Mouse (Mus musculus): ENCODE measurements around the gene Gm20547. TPM values are rescaled to one million over a fixed set of nuclear protein-coding genes. Genes with fewer than 3 reads are reported as not detected.
"Not testable (repeated sequence)": the region's sequence is repeated elsewhere in the genome, so short reads cannot be mapped to it uniquely, and the experiment has no call there.

Gene Gm20547
- polyA plus RNA-seq, 1 experiment from 2014 or later: not detected

GRCm38 (mm10) chr17:34847615-34848014, 34.2 kb downstream of the Gm20547 start:
- WGBS: 88% methylated on average over 7 of the region's 7 CpGs
- Histone ChIP-seq H3K4me2 (replicated peaks) (no peak overlapping the region), H3K9me3 (no peaks in the 10 kb centered on the region), H3K27ac (no peak overlapping the region), H3K4me3 (replicated peaks) (no peak overlapping the region), H3K4me1 (replicated peaks) (peaks cover 17% of the 10 kb centered on the region), H3K27me3 (replicated peaks) (no peaks in the 10 kb centered on the region), H3K9ac (no peak overlapping the region), H3K36me3 (peaks cover 31% of the 10 kb centered on the region)
- ATAC-seq: no peak

DNA sequence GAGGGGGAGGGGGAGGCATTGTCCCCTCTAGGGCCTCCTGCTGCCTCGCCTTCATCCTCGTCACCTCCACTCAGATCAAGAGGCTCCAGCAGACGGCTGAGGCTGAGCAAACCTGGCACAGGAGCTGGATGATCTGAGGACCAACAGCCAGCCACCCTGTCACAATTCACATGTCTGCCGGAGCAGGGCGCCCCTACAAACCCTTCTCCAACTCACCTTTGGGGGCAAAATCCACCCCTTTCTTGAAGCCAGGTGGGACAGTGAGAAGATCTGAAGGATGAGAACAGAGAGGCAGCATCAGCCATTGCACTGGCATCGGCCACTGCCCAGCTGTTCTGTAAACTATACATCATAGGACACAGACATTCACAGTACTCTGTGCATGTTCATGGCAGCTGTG, 34.6 kb downstream of the Gm20547 start:
- H3K4me3 ChIP-seq (replicated peaks): no peak overlapping the region
- peaks cover 28% of the 10 kb centered on the region for H3K36me3 ChIP-seq
- H3K27ac ChIP-seq: no peak overlapping the region
- WGBS: 87% methylated on average over 6 of the region's 6 CpGs
- peaks cover 17% of the 10 kb centered on the region for H3K4me1 ChIP-seq (replicated peaks)
- no peaks in the 10 kb centered on the region for H3K27me3 ChIP-seq (replicated peaks)
- ATAC-seq: no peak
- no peaks in the 10 kb centered on the region for H3K9me3 ChIP-seq
- H3K4me2 ChIP-seq (replicated peaks): no peak overlapping the region
- H3K9ac ChIP-seq: no peak overlapping the region

DNA sequence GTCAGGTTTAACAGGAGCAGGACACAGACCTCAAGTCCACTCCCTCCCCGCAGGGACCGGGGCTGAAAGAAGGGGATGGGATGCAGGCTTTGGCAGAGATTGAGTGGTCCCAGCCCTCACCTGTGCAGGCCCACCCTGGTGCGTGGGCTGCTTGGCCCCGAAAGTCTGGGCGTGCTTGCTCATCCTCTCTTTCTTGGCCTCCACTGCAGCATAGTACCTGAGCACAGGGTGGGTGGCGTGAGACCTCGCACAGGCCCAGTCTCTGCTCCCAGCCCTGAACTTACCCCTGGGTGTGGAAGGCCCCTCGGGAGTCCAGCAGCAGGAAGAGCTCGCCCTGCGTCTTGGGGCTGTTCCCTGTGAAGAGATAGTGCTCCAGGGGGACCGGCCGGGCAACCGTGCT, 37.0 kb downstream of the Gm20547 start:
- 92% methylated on average over 13 of the region's 13 CpGs for WGBS
- no peaks in the 10 kb centered on the region for H3K9me3 ChIP-seq
- H3K36me3 ChIP-seq: peaks cover 38% of the 10 kb centered on the region
- no peaks in the 10 kb centered on the region for H3K27me3 ChIP-seq (replicated peaks)
- H3K27ac ChIP-seq: no peak overlapping the region
- H3K4me1 ChIP-seq (replicated peaks): peaks cover 6% of the 10 kb centered on the region; the same call in 1 of the 2 replicates
- no peak overlapping the region for H3K4me2 ChIP-seq (replicated peaks)
- H3K4me3 ChIP-seq (replicated peaks): no peak overlapping the region
- no peak for ATAC-seq
- no peak overlapping the region for H3K9ac ChIP-seq

- Histone ChIP-seq H3K36me3 (peaks cover 28% of the 10 kb centered on the region), H3K9ac (no peak overlapping the region), H3K4me3 (replicated peaks) (no peak overlapping the region), H3K4me1 (replicated peaks) (peaks cover 18% of the 10 kb centered on the region), H3K27ac (no peak overlapping the region), H3K27me3 (replicated peaks) (no peaks in the 10 kb centered on the region), H3K9me3 (no peaks in the 10 kb centered on the region), H3K4me2 (replicated peaks) (no peak overlapping the region)
- WGBS: 83% methylated on average over 6 of the region's 6 CpGs
- ATAC-seq: no peak
Measured at GRCm38 (mm10) chr17:34840736-34841307, 41.0 kb downstream of the Gm20547 start.

DNA sequence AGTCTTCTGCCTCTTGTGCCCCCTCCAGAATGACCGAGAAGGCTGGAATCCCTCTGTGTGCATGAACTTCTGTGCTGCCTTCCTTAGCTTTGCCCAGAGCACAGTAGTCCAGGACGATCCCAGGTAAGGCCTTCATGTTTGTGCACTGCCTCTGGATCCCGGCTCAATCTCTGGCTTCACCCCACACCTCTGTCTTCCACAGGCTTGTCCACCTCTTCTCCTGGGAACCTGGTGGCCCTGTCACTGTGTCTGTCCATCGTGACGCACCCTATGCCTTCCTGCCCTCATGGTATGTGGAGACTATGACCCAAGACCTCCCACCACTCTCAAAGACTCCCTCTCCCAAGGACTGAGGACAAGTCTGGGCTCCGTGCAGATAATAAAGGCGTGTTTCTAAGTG, 43.1 kb downstream of the Gm20547 start:
- Histone ChIP-seq H3K9ac (no peak overlapping the region), H3K27me3 (replicated peaks) (no peaks in the 10 kb centered on the region), H3K9me3 (no peaks in the 10 kb centered on the region), H3K4me1 (replicated peaks) (peaks cover 22% of the 10 kb centered on the region), H3K4me3 (replicated peaks) (no peak overlapping the region), H3K36me3 (peaks cover 16% of the 10 kb centered on the region), H3K27ac (no peak overlapping the region), H3K4me2 (replicated peaks) (no peak overlapping the region)
- 87% methylated on average over 7 of the region's 7 CpGs for WGBS
- ATAC-seq: no peak

GRCm38 (mm10) chr17:34837464-34838324, 44.1 kb downstream of the Gm20547 start:
- H3K4me2 ChIP-seq (replicated peaks): peak overlapping the region; percentile 97
- H3K9me3 ChIP-seq: no peaks in the 10 kb centered on the region
- ATAC-seq: peak; percentile 36
- H3K27ac ChIP-seq: peak overlapping the region; percentile 45; the same call in 1 of the 2 replicates
- peaks cover 22% of the 10 kb centered on the region for H3K4me1 ChIP-seq (replicated peaks)
- H3K4me3 ChIP-seq (replicated peaks): peak overlapping the region; percentile 70
- H3K36me3 ChIP-seq: peaks cover 16% of the 10 kb centered on the region
- H3K9ac ChIP-seq: peak overlapping the region; percentile 72
- no peaks in the 10 kb centered on the region for H3K27me3 ChIP-seq (replicated peaks)
- 31% methylated on average over 43 of the region's 43 CpGs for WGBS

DNA sequence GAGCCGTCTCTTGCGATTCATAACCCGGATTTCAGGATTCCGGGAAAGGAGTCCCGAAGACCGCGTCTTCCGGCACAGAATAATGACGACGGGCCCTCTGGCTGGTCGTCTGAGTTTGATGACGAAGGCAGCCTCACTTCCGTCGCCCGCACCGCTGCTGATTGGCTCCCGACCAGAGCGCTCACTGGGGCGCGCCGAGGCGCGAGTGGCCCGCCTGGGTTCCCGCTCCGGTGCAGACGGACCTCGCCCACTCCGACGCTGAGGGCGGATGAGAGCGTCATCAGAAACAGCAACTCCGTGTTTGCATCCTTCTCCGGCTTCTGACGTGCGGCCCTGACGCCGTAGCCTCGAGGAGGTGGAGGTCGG, 45.0 kb downstream of the Gm20547 start, which contains the start of the genes Stk19 and Dxo:
Stk19 (minus strand) TSS at position 90 of the 366 bp plus-strand sequence.
Dxo (plus strand) TSS at position 164 of the 366 bp plus-strand sequence.
- peak within 1 kb of the TSS; percentile 72 for H3K9ac ChIP-seq
- under 1% methylated on average over 40 of the region's 40 CpGs for WGBS
- H3K4me1 ChIP-seq (replicated peaks): peaks cover 22% of the 10 kb centered on the region
- H3K36me3 ChIP-seq: peaks cover 18% of the 10 kb centered on the region
- H3K27me3 ChIP-seq (replicated peaks): no peaks in the 10 kb centered on the region
- no peaks in the 10 kb centered on the region for H3K9me3 ChIP-seq
- peak within 1 kb of the TSS; percentile 70 for H3K4me3 ChIP-seq (replicated peaks)
- ATAC-seq: peak; percentile 97
- H3K27ac ChIP-seq: peak within 1 kb of the TSS; percentile 45
- peak within 1 kb of the TSS; percentile 97 for H3K4me2 ChIP-seq (replicated peaks)

DNA sequence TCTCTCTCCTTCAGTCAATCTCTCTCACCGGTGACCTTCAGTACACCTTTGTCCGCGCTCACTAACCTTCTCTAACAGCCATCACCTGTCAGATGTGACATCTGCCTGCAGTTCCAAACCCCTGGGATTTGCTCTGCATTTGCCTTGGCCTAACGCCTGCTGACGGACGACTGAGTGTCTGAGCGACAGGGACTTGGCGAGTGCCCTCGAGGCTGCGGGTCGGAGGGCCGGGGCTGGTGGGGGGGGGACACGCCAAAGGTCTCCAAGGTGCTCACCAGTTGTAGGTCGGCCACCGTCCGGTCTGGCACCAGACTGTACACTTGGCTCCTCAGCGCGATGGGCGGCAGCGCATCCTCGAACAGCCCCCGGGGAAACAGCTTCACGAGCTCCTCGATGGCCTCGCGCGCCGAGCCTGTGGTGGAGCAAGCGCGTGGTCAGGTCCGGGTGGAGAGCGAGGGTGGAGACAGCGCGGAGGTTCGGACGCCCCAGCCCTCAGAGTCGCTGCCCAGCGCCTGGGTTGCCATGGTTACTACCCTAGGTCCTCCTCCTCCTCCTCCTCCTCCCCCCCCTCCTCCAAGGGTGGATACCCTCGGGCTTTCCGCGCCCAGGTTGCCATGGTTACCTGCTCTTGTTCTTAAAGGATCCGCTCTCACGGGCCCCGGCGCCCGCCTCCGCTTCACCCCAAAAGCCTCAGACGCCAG, 45.5 kb downstream of the Gm20547 start:
- 4% methylated on average over 48 of the region's 48 CpGs for WGBS
- H3K36me3 ChIP-seq: peaks cover 19% of the 10 kb centered on the region

GRCm38 (mm10) chr17:34830776-34831175, 51.1 kb downstream of the Gm20547 start:
- H3K36me3 ChIP-seq: peaks cover 21% of the 10 kb centered on the region
- WGBS: 93% methylated on average over 1 of the region's 1 CpGs
- not testable (repeated sequence) for H3K27me3 ChIP-seq (replicated peaks); H3K9ac ChIP-seq; H3K27ac ChIP-seq; H3K4me2 ChIP-seq (replicated peaks); H3K4me3 ChIP-seq (replicated peaks); H3K4me1 ChIP-seq (replicated peaks); ATAC-seq; H3K9me3 ChIP-seq

More for the DNA sequence above, 45.5 kb downstream of the Gm20547 start:
- H3K27ac ChIP-seq: peak overlapping the region; percentile 24
- peaks cover 22% of the 10 kb centered on the region for H3K4me1 ChIP-seq (replicated peaks)
- H3K9me3 ChIP-seq: no peaks in the 10 kb centered on the region
- peak overlapping the region; percentile 43 for H3K9ac ChIP-seq
- H3K27me3 ChIP-seq (replicated peaks): no peaks in the 10 kb centered on the region
- H3K4me2 ChIP-seq (replicated peaks): peak overlapping the region; percentile 94
- H3K4me3 ChIP-seq (replicated peaks): peak overlapping the region; percentile 70
- peak; percentile 85 for ATAC-seq

GRCm38 (mm10) chr17:34814818-34815370, 66.9 kb downstream of the Gm20547 start:
- no peaks in the 10 kb centered on the region for H3K9me3 ChIP-seq
- ATAC-seq: no peak
- H3K36me3 ChIP-seq: no peaks in the 10 kb centered on the region
- no peak overlapping the region for H3K4me2 ChIP-seq (replicated peaks)
- H3K9ac ChIP-seq: no peak overlapping the region
- H3K4me3 ChIP-seq (replicated peaks): no peak overlapping the region
- H3K27me3 ChIP-seq (replicated peaks): no peaks in the 10 kb centered on the region
- 79% methylated on average over 7 of the region's 7 CpGs for WGBS
- H3K27ac ChIP-seq: no peak overlapping the region
- no peaks in the 10 kb centered on the region for H3K4me1 ChIP-seq (replicated peaks)

- H3K27me3 ChIP-seq (replicated peaks); H3K4me2 ChIP-seq (replicated peaks); ATAC-seq; H3K9ac ChIP-seq; H3K36me3 ChIP-seq; H3K4me1 ChIP-seq (replicated peaks); H3K9me3 ChIP-seq; H3K4me3 ChIP-seq (replicated peaks); H3K27ac ChIP-seq: not testable (repeated sequence)
- WGBS: 60% methylated on average over 12 of the region's 12 CpGs
Measured at GRCm38 (mm10) chr17:34813747-34814146, 68.1 kb downstream of the Gm20547 start.

DNA sequence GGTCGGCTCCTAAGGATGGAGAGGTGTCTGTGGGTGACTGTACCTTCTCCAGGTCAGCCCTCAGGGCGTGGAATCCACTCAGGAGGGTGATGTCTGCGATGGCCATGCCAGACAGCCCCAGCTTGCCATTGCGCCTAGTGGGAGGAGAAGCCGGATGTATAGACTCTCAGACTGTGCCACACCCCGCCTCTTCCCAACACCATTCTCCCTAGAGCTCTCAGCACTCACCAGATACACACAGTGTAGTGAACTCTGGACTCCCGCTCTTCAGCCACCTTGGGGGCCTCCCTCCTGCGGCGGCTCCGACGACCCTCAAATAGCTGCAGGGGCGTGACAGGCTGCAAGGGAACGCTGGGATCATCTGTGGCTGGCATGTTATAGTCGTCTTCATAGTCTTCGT, 70.6 kb downstream of the Gm20547 start:
- Histone ChIP-seq H3K4me3 (replicated peaks) (no peak overlapping the region), H3K27me3 (replicated peaks) (no peaks in the 10 kb centered on the region), H3K36me3 (no peaks in the 10 kb centered on the region), H3K4me1 (replicated peaks) (no peaks in the 10 kb centered on the region), H3K4me2 (replicated peaks) (no peak overlapping the region), H3K9me3 (no peaks in the 10 kb centered on the region), H3K27ac (no peak overlapping the region), H3K9ac (no peak overlapping the region)
- WGBS: 62% methylated on average over 15 of the region's 15 CpGs
- ATAC-seq: peak; percentile 79
